Mouse (Mus musculus): ENCODE measurements around the gene Pcmt1. TPM values are rescaled to one million over a fixed set of nuclear protein-coding genes. Genes with fewer than 3 reads are reported as not detected.

Pcmt1 gene
- total RNA-seq, 2 experiments from 2014 or later, result 197 to 208 TPM

GRCm38 (mm10) chr10:7590792-7591191 is 90.1 kb downstream of the Pcmt1 start:
- DNase-seq (ENCODE audit: low spot score in 2 of 2), result no peak

GRCm38 (mm10) chr10:7590234-7590689 is 90.7 kb downstream of the Pcmt1 start:
- DNase-seq (ENCODE audit: low spot score in 2 of 2), result peak; percentile 36 to 45

- peak; percentile 86 to 91 for DNase-seq (ENCODE audit: low spot score in 2 of 2)
Observed at GRCm38 (mm10) chr10:7589592-7590233, 91.2 kb downstream of the Pcmt1 start, which contains the start of gene Lrp11. Gene Lrp11, plus strand, starts transcription at chr10:7589800.

- DNase-seq (ENCODE audit: low spot score in 2 of 2), result no peak
Observed at GRCm38 (mm10) chr10:7586771-7587170, 94.2 kb downstream of the Pcmt1 start.

GRCm38 (mm10) chr10:7582891-7583557 is 97.9 kb downstream of the Pcmt1 start:
- DNase-seq (ENCODE audit: low spot score in 2 of 2), result no peak

- DNase-seq (ENCODE audit: low spot score in 2 of 2), result no peak
Observed at GRCm38 (mm10) chr10:7582157-7582890, 98.6 kb downstream of the Pcmt1 start.

- no peak for DNase-seq (ENCODE audit: low spot score in 2 of 2)
Observed at GRCm38 (mm10) chr10:7581401-7581800, 99.5 kb downstream of the Pcmt1 start.

Other genes with a start within 250 kb of the Pcmt1 start
- under 1 TPM in 1 of 2 experiments, not detected in 1; 0.44 TPM for gene Ulbp1, start 207.5 kb downstream of the Pcmt1 start, total RNA-seq (2021)
- gene Lrp11, start 91.3 kb downstream of the Pcmt1 start, total RNA-seq (2021), result 100 to 1,000 TPM; 154 to 165 TPM
- gene Nup43, start 13.6 kb downstream of the Pcmt1 start, total RNA-seq (2021), result 1 to 10 TPM; 6.3 to 7.9 TPM
- gene Lats1, start 78 bp upstream of the Pcmt1 start, total RNA-seq (2021), result 10 to 100 TPM; 30.2 to 32.8 TPM
- gene Katna1, start 44.9 kb upstream of the Pcmt1 start, total RNA-seq (2021), result 10 to 100 TPM; 16.7 to 16.9 TPM
- 10 to 100 TPM; 17.8 to 19.2 TPM for gene Ginm1, start 111.7 kb upstream of the Pcmt1 start, total RNA-seq (2021)
- gene Ppil4, start 111.8 kb upstream of the Pcmt1 start, total RNA-seq (2021), result 10 to 100 TPM; 31.7 to 32.3 TPM
- gene Zc3h12d, start 151.3 kb upstream of the Pcmt1 start, total RNA-seq (2021), result under 1 TPM in 1 of 2 experiments, not detected in 1; 0.26 TPM